Mouse (Mus musculus): ENCODE results near the gene Ttc30a1. TPM values are rescaled to one million over a fixed set of nuclear protein-coding genes. Genes with fewer than 3 reads are reported as not detected.
"Not testable (repeated sequence)": the region's sequence is repeated elsewhere in the genome, so short reads cannot be mapped to it uniquely, and the experiment has no call there.

Ttc30a1 gene
- total RNA-seq, 2 experiments from 2014 or later = 2.4 to 2.5 TPM

DNA sequence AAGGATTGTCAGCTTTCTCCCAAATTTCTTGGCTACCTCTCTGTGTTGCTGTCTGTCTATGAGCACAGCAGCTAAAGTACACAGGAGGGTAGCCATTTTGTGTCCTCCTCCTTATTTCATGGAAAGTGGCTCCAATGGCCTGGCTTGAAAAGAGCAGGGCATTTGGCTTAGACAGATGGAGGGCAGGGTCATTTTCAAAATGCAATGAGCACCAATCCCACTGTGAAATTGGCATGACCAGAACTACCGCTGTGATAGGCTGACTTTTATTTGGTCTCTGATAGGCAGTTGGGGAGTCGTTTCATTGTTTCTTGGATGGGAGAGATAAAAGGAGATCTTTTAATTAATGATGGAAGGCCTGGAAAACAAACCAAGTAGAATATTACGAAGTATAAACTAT is 2.1 kb upstream of the Ttc30a1 start:
- DNase-seq (ENCODE audit: low spot score in 2 of 2) = no peak

- no peak for DNase-seq (ENCODE audit: low spot score in 2 of 2)
Observed at GRCm38 (mm10) chr2:75983091-75983490, 1.3 kb upstream of the Ttc30a1 start.

DNA sequence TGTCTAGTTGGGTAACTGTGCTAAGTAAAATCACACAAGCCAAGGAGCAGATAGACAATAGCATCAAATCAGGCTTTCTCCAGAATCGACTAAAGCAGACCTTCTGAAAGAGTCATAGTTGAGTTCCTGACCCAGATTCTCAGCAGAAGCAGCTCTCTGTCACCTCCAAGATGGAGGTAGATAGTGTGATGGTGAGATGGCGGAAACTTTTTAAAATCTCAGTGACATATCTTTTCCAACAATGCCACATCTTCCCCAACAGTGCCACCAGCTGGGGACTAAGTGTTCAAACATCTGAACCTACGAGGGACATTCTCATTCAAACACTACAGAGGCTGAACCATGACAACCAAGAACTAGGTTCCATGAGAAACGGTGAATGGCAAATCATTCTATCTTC is 859 bp upstream of the Ttc30a1 start:
- DNase-seq (ENCODE audit: low spot score in 2 of 2) = no peak

GRCm38 (mm10) chr2:75980933-75981439 is 781 bp downstream of the Ttc30a1 start:
- not testable (repeated sequence) for DNase-seq (ENCODE audit: low spot score in 2 of 2)

DNA sequence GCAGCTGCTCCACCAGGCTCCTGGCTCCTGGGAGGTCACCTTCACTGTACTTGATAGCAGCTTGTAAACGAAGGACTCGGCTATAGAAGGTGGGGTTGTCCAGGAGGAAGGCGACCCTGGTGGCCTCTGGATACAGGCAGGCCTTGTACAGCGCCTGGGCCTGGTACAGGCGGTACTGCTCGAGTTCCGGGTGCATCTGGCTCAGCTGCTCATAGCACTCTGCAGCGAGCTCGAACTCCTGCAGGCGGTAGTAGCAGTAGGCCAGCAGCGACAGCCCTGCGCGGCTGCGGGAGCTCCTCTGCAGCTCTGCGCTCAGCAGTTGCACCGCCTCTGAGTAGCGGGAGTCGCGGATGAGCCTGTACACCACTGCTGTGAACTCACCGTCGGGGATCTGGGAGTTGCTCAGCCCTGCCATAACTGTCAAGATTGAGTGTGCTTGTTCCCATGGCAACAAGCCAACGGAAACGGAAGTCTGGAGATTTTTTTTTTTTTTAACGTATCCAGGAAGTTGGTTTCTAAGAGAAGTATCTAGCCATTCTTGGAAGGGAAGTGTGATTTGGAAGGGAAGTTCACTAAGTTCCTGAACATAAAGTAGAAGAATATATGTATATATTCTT is 3.9 kb downstream of the Ttc30a1 start, which contains the start of gene Ttc30a2:
TSS of gene Ttc30a2 (minus strand) at position 419 of the 617 bp plus-strand sequence.
- DNase-seq (ENCODE audit: low spot score in 2 of 2) = not testable (repeated sequence)

- not testable (repeated sequence) for DNase-seq (ENCODE audit: low spot score in 2 of 2)
Observed at GRCm38 (mm10) chr2:75976070-75976469, 5.7 kb downstream of the Ttc30a1 start.

DNA sequence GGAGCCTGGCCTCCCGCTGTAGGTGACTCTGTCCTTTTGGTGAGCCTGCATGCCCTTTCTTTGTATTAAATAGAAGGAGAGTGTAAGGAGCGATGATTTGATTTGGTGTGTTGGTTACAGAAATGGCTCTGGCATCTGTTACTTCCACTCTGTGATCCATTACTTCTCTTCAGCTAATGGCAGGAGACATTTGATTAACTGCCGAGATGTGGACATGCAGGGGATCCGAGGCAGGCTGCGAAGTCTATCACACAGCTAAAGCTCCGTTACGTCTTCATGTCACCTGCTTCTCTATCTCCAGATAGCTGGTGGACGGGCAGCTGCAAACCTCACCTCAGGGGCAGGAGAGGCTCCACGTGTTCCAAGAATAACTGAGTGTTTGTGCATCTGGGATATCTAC is 7.6 kb downstream of the Ttc30a1 start:
- no peak for DNase-seq (ENCODE audit: low spot score in 2 of 2)

GRCm38 (mm10) chr2:75964972-75965371 is 16.8 kb downstream of the Ttc30a1 start:
- peak; percentile 68 to 71 for DNase-seq (ENCODE audit: low spot score in 2 of 2)

DNA sequence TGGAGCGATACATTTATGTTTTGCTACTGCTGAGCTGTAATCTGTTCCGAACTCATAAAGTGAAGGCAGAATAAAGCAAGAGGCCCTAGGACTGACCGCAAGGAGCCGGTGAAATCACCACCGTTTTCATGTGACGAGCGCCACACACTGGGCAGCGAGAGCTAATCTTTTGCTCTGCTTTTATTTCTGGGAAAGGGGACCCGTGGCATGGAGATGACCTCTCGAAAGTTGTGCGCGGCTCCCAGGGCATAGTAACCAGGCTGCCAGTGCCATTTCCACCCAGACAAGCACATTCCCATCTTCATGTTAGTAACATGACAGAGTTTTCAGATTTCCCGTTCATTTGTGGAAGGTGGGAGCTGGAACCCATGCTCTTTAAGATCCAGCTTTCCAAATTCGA is 17.3 kb downstream of the Ttc30a1 start:
- peak; percentile 33 to 45 for DNase-seq (ENCODE audit: low spot score in 2 of 2)

DNA sequence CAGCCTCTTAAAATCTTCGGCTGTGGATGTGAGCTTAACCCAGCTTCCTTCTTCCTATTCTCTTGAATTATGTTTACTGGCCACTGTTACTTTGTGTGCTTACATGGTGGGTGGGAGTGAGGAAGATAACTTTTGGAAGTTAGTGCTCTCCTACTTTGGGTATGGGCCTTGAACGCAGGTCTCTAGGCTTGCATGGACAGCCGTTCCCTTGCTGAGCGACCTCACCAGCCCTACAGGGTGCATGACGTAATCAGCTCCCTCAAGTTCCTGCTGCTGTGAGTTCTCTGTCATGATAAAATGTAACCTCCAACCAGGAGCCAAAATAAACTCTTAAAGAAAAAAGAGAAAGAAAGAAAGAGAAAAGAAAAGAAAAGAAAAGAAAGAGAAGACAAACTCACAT is 17.7 kb downstream of the Ttc30a1 start:
- DNase-seq (ENCODE audit: low spot score in 2 of 2) = no peak

- DNase-seq (ENCODE audit: low spot score in 2 of 2) = no peak
Observed at GRCm38 (mm10) chr2:75963211-75963840, 18.4 kb downstream of the Ttc30a1 start.

GRCm38 (mm10) chr2:75960366-75961330 is 21.1 kb downstream of the Ttc30a1 start:
- peak in 1 of 2 experiments; percentile 34 for DNase-seq (ENCODE audit: low spot score in 2 of 2)

GRCm38 (mm10) chr2:75959850-75960365 is 21.9 kb downstream of the Ttc30a1 start:
- no peak for DNase-seq (ENCODE audit: low spot score in 2 of 2)

GRCm38 (mm10) chr2:75959183-75959849 is 22.5 kb downstream of the Ttc30a1 start:
- no peak for DNase-seq (ENCODE audit: low spot score in 2 of 2)

DNA sequence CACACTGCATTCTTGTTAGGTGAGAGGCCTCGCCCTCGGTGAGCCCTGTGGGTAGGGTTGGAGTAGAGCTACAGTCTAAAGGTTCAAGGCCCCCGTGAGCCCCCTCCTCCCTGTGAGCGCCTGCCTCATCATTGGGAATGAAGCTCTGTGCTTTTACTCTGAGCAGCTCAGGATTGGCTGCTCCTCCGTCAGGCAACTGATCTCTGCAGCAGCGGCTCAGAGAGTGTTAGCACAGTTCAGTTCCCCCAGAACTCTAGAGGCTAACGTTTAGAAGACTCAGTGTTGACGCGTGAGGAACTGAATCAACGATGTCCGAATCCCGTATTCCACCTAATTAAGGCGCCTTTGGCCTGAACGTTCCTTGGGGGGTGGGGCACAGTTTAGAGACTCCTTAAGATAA is 26.1 kb downstream of the Ttc30a1 start:
- no peak for DNase-seq (ENCODE audit: low spot score in 2 of 2)

DNA sequence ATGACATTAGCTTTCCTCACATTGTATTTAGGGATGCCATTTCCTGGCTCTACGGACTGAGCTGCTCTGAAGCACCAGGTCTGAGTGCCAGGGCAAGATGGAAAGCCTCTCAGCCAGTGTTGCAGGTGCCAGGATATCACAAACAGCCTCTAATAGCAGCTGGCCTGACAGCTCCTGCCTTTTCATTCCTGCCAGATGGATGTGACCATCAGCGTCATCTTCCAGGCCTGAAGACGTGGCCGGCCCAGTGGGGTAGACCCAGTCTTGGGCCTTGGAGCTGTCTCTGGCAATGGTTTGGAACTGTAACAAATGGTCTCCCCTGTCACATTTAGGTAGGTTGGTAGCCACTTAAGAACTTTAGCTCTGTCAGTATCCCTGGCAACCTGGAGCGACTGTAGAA is 28.4 kb downstream of the Ttc30a1 start:
- no peak for DNase-seq (ENCODE audit: low spot score in 2 of 2)

- DNase-seq (ENCODE audit: low spot score in 2 of 2) = no peak
Observed at GRCm38 (mm10) chr2:75950685-75951084, 31.1 kb downstream of the Ttc30a1 start.

GRCm38 (mm10) chr2:75938117-75939063 is 43.4 kb downstream of the Ttc30a1 start, which contains the start of gene Ttc30b:
TSS of gene Ttc30b (minus strand) at chr2:75938585.
- DNase-seq (ENCODE audit: low spot score in 2 of 2) = peak; percentile 73 to 79

GRCm38 (mm10) chr2:75937520-75938116 is 44.1 kb downstream of the Ttc30a1 start:
- not testable (repeated sequence) for DNase-seq (ENCODE audit: low spot score in 2 of 2)
